Mouse (Mus musculus): ENCODE measurements around the gene Gm49711. TPM values are rescaled to one million over a fixed set of nuclear protein-coding genes. Genes with fewer than 3 reads are reported as not detected.
"Not testable (repeated sequence)": the region's sequence is repeated elsewhere in the genome, so short reads cannot be mapped to it uniquely, and the experiment has no call there.

Gene Gm49711
- total RNA-seq, 1 experiment: not detected

DNA sequence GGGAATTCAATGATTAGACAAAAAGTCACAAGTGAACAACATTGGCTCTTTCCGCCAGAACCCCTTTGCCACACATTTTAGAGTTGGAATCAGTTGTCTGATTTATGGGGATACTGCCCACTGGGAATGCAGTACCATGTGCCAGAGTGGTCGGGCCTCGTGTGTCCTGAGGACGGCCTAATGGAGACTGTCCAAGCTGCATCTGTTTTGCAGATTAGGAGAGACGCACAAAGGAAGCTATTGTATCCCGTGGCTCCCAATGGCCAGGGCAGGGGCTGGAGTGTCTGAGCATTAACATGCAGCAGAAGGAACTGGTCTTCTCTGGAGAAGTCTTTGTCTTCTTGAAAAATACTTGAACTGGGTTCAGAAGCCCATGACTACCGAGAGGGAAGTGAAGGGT is 142.5 kb downstream of the Gm49711 start:
- Histone ChIP-seq H3K36me3 (ENCODE audit: control insufficient read depth, insufficient read depth, low read length, poor library complexity, severe bottlenecking) (no peaks in the 10 kb centered on the region), H3K9me3 (ENCODE audit: control insufficient read depth, insufficient read depth, low read depth, low read length) (no peaks in the 10 kb centered on the region), H3K27ac (ENCODE audit: insufficient read depth, low read depth, low read length, poor library complexity, severe bottlenecking) (no peak overlapping the region), H3K9ac (ENCODE audit: insufficient read depth, low read depth, low read length, poor library complexity, severe bottlenecking) (no peak overlapping the region), H3K4me1 (ENCODE audit: control insufficient read depth in 2 of 2, insufficient read depth in 2 of 2, low read length in 2 of 2, poor library complexity in 1 of 2) (no peaks in the 10 kb centered on the region), H3K4me3 (ENCODE audit: insufficient read depth in 1 of 2, low read depth in 1 of 2, low read length in 2 of 2, poor library complexity in 1 of 2, severe bottlenecking in 1 of 2) (no peak overlapping the region)
- in situ Hi-C loops (cut with MboI; ENCODE audit: low sequenced_read_pairs in 2 of 2, unreplicated experiment in 2 of 2): no loop called here
- DNase-seq (ENCODE audit: low read depth, low spot score): no peak
- TF ChIP-seq MAFK (IDR thresholded peaks at IDR 0.05; ENCODE audit: insufficient read depth, low read depth, low read length) (no peak), ZNF384 (IDR thresholded peaks at IDR 0.05; ENCODE audit: low read depth, low read length) (no peak), ZC3H11A (IDR thresholded peaks at IDR 0.05; ENCODE audit: borderline replicate concordance, low read depth, low read length) (no peak), HCFC1 (IDR thresholded peaks at IDR 0.05; ENCODE audit: borderline replicate concordance, insufficient read depth, low read length) (no peak), CHD2 (IDR thresholded peaks at IDR 0.05; ENCODE audit: low read depth, low read length) (no peak)

DNA sequence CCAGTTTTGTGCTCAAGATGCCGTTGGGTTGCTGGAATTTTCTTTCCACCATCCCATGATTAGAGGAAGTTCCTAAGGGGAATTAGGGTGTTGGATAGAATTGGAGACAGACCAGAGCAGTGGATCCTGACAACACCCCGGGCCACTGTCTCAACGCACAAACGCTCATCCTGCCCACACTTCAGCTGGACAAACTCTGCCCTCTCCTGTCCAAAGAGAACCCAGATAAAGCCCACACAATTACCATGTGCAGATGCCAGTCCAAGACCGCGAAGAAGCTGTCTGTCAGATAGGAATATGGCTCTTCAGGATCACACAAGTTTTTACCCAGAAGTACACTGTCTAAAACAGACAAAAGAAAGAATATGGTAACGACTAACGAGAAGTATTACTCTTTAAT is 145.5 kb downstream of the Gm49711 start:
- H3K4me1 ChIP-seq (ENCODE audit: control insufficient read depth in 2 of 2, insufficient read depth in 2 of 2, low read length in 2 of 2, poor library complexity in 1 of 2): no peaks in the 10 kb centered on the region
- no peak for TF ChIP-seq CHD2 (IDR thresholded peaks at IDR 0.05; ENCODE audit: low read depth, low read length)
- no peak for TF ChIP-seq ZNF384 (IDR thresholded peaks at IDR 0.05; ENCODE audit: low read depth, low read length)
- no peak for TF ChIP-seq ZC3H11A (IDR thresholded peaks at IDR 0.05; ENCODE audit: borderline replicate concordance, low read depth, low read length)
- TF ChIP-seq MAFK (IDR thresholded peaks at IDR 0.05; ENCODE audit: insufficient read depth, low read depth, low read length): no peak
- TF ChIP-seq HCFC1 (IDR thresholded peaks at IDR 0.05; ENCODE audit: borderline replicate concordance, insufficient read depth, low read length): no peak
- H3K36me3 ChIP-seq (ENCODE audit: control insufficient read depth, insufficient read depth, low read length, poor library complexity, severe bottlenecking): no peaks in the 10 kb centered on the region
- H3K9ac ChIP-seq (ENCODE audit: insufficient read depth, low read depth, low read length, poor library complexity, severe bottlenecking): no peak overlapping the region
- no peak overlapping the region for H3K27ac ChIP-seq (ENCODE audit: insufficient read depth, low read depth, low read length, poor library complexity, severe bottlenecking)
- no peak overlapping the region for H3K4me3 ChIP-seq (ENCODE audit: insufficient read depth in 1 of 2, low read depth in 1 of 2, low read length in 2 of 2, poor library complexity in 1 of 2, severe bottlenecking in 1 of 2)
- in situ Hi-C loops (cut with MboI; ENCODE audit: low sequenced_read_pairs in 2 of 2, unreplicated experiment in 2 of 2): no loop called here
- no peak for DNase-seq (ENCODE audit: low read depth, low spot score)
- H3K9me3 ChIP-seq (ENCODE audit: control insufficient read depth, insufficient read depth, low read depth, low read length): no peaks in the 10 kb centered on the region

DNA sequence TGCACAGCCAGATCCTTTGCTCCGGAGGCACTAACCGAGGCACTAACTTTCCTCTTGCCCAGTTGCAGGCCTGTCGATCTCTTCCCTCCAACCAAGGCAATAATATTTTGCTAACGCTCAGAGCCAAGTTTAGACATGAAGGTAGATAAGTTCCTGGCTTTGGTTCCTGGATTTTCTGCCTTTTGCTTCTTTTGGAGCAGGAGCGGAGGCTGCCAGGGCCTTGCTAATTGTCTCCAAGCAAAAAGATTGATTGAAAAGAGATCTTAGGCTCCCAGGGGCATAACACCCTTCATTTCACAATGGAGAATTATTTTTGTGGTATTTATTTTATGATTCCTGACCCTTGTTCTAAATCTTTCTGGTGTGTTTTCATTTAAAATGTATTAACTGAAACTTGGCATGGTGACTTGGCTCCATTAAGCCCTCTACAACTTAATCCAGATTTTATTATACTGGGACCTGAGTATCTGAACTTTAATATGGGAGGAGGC is 151.2 kb downstream of the Gm49711 start:
- no peak overlapping the region for H3K9ac ChIP-seq (ENCODE audit: insufficient read depth, low read depth, low read length, poor library complexity, severe bottlenecking)
- no peak for TF ChIP-seq ZC3H11A (IDR thresholded peaks at IDR 0.05; ENCODE audit: borderline replicate concordance, low read depth, low read length)
- no peak for TF ChIP-seq CHD2 (IDR thresholded peaks at IDR 0.05; ENCODE audit: low read depth, low read length)
- no peak for TF ChIP-seq ZNF384 (IDR thresholded peaks at IDR 0.05; ENCODE audit: low read depth, low read length)
- TF ChIP-seq HCFC1 (IDR thresholded peaks at IDR 0.05; ENCODE audit: borderline replicate concordance, insufficient read depth, low read length): no peak
- TF ChIP-seq MAFK (IDR thresholded peaks at IDR 0.05; ENCODE audit: insufficient read depth, low read depth, low read length): no peak
- no peak overlapping the region for H3K27ac ChIP-seq (ENCODE audit: insufficient read depth, low read depth, low read length, poor library complexity, severe bottlenecking)
- no peak overlapping the region for H3K4me3 ChIP-seq (ENCODE audit: insufficient read depth in 1 of 2, low read depth in 1 of 2, low read length in 2 of 2, poor library complexity in 1 of 2, severe bottlenecking in 1 of 2)
- peaks cover 1 to 5% of the 10 kb centered on the region in 2 experiments; a peak in 1 of 4 replicates for H3K4me1 ChIP-seq (ENCODE audit: control insufficient read depth in 2 of 2, insufficient read depth in 2 of 2, low read length in 2 of 2, poor library complexity in 1 of 2)
- H3K9me3 ChIP-seq (ENCODE audit: control insufficient read depth, insufficient read depth, low read depth, low read length): no peaks in the 10 kb centered on the region
- in situ Hi-C loops (cut with MboI; ENCODE audit: low sequenced_read_pairs in 2 of 2, unreplicated experiment in 2 of 2): no loop called here
- DNase-seq (ENCODE audit: low read depth, low spot score): no peak
- no peaks in the 10 kb centered on the region for H3K36me3 ChIP-seq (ENCODE audit: control insufficient read depth, insufficient read depth, low read length, poor library complexity, severe bottlenecking)

DNA sequence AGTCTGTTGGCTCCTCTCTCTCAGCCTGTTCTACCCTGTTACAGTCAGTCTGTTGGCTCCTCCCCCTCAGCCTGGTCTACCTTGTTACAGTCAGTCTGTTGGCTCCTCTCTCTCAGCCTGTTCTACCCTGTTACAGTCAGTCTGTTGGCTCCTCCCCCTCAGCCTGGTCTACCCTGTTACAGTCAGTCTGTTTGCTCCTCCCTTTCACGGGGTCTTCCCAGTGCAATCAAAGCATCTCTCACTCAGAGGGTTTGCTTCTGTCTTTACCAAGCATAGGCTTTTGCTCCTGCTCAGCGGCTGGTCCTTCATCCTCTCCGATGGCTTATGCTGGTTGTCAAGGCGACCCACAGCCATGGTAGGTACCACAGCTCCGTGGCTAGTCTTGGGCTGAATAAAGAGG is 152.2 kb downstream of the Gm49711 start:
- H3K36me3 ChIP-seq (ENCODE audit: control insufficient read depth, insufficient read depth, low read length, poor library complexity, severe bottlenecking); DNase-seq (ENCODE audit: low read depth, low spot score); in situ Hi-C loops (cut with MboI; ENCODE audit: low sequenced_read_pairs in 2 of 2, unreplicated experiment in 2 of 2); H3K9me3 ChIP-seq (ENCODE audit: control insufficient read depth, insufficient read depth, low read depth, low read length); H3K9ac ChIP-seq (ENCODE audit: insufficient read depth, low read depth, low read length, poor library complexity, severe bottlenecking); H3K27ac ChIP-seq (ENCODE audit: insufficient read depth, low read depth, low read length, poor library complexity, severe bottlenecking); H3K4me1 ChIP-seq (ENCODE audit: control insufficient read depth in 2 of 2, insufficient read depth in 2 of 2, low read length in 2 of 2, poor library complexity in 1 of 2); H3K4me3 ChIP-seq (ENCODE audit: insufficient read depth in 1 of 2, low read depth in 1 of 2, low read length in 2 of 2, poor library complexity in 1 of 2, severe bottlenecking in 1 of 2): not testable (repeated sequence)

DNA sequence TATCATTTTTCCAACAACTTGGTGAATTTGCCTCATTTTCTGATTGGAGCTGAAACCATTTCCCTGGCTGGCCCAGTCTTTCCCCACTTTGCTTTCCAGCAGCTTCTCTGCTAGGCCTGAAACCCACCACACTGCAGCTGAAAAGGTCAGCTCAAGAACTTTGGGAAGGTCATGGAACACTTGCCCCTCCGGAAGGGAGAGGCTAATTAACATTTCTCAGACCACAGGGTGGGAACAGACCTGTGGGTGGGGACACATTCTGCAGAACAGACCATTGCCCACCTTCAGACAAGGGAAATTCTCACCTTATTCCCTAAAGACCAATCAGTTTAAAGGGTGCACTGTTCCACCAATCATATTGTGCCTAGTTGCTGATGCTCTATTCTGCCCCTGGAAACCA is 155.8 kb downstream of the Gm49711 start:
- H3K4me3 ChIP-seq (ENCODE audit: insufficient read depth in 1 of 2, low read depth in 1 of 2, low read length in 2 of 2, poor library complexity in 1 of 2, severe bottlenecking in 1 of 2); H3K9me3 ChIP-seq (ENCODE audit: control insufficient read depth, insufficient read depth, low read depth, low read length); H3K36me3 ChIP-seq (ENCODE audit: control insufficient read depth, insufficient read depth, low read length, poor library complexity, severe bottlenecking); H3K9ac ChIP-seq (ENCODE audit: insufficient read depth, low read depth, low read length, poor library complexity, severe bottlenecking); in situ Hi-C loops (cut with MboI; ENCODE audit: low sequenced_read_pairs in 2 of 2, unreplicated experiment in 2 of 2); DNase-seq (ENCODE audit: low read depth, low spot score); H3K27ac ChIP-seq (ENCODE audit: insufficient read depth, low read depth, low read length, poor library complexity, severe bottlenecking); H3K4me1 ChIP-seq (ENCODE audit: control insufficient read depth in 2 of 2, insufficient read depth in 2 of 2, low read length in 2 of 2, poor library complexity in 1 of 2): not testable (repeated sequence)
